Mouse (Mus musculus): ENCODE measurements around the gene Spata22. TPM values are rescaled to one million over a fixed set of nuclear protein-coding genes. Genes with fewer than 3 reads are reported as not detected.

The Spata22 gene
- total RNA-seq (2014; rRNA removed) (0.15 TPM in 1 of 2 replicates, not detected in the other), polyA plus RNA-seq (2015; fragmentation: Nextera tagmentation; extraction: Ambion mirVana) (0.12 TPM in 1 of 2 replicates, not detected in the other)

GRCm38 (mm10) chr11:73329442-73329841, at the start of gene Spata22, which contains the start of the genes Aspa and Gm49340:
Spata22 (plus strand) TSS chr11:73329741.
Aspa (minus strand) TSS chr11:73329596.
Gm49340 (plus strand) TSS chr11:73329741.
- H3K27ac ChIP-seq (ENCODE audit: low read depth, low read length) = no peak within 1 kb of the TSS
- no peak within 1 kb of the TSS for H3K4me2 ChIP-seq (ENCODE audit: low read depth)
- no peak within 1 kb of the TSS for H3K4me3 ChIP-seq (ENCODE audit: low read depth, low read length)
- H3K4me1 ChIP-seq (ENCODE audit: insufficient read depth) = no peaks in the 10 kb centered on the region
- no peaks in the 10 kb centered on the region for H3K27me3 ChIP-seq (ENCODE audit: insufficient read depth, low read length)
- no peaks in the 10 kb centered on the region for H3K9me3 ChIP-seq (ENCODE audit: low read length)
- H3K9ac ChIP-seq = no peak within 1 kb of the TSS
- no peaks in the 10 kb centered on the region for H3K36me3 ChIP-seq (ENCODE audit: insufficient read depth)
- TF ChIP-seq CTCF (IDR thresholded peaks at IDR 0.05; ENCODE audit: low read depth) = no peak
- no peak for DNase-seq
- no peak for ATAC-seq
- WGBS = 81% methylated on average over 27 of the region's 27 CpGs

DNA sequence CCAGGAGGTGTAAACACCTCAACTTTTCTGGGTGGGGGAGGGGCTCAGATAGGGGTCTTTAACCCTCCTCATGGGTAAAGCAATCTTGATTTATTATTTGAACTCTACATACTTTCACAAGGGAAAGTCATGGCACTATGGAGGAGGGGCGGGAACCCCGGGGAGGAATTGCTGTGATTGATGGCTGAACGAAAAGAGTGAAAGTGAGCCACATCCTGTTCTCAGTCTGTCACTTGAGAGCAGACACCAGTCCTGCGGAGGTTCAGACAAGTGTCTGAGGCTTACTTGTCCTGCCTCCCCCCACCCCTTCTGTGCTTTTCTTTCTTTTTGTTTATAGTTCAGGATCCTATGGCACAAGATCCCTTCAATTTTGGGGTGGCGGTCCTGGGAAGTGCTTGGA, 48.8 kb upstream of the Spata22 start:
- Histone ChIP-seq H3K36me3 (ENCODE audit: insufficient read depth) (no peaks in the 10 kb centered on the region), H3K4me1 (ENCODE audit: insufficient read depth) (no peaks in the 10 kb centered on the region), H3K4me3 (ENCODE audit: low read depth, low read length) (no peak overlapping the region), H3K9ac (no peak overlapping the region), H3K4me2 (ENCODE audit: low read depth) (no peak overlapping the region), H3K27ac (ENCODE audit: low read depth, low read length) (no peak overlapping the region), H3K27me3 (ENCODE audit: insufficient read depth, low read length) (no peaks in the 10 kb centered on the region), H3K9me3 (ENCODE audit: low read length) (no peaks in the 10 kb centered on the region)
- no peak for TF ChIP-seq CTCF (IDR thresholded peaks at IDR 0.05; ENCODE audit: low read depth)
- DNase-seq (no peak), ATAC-seq (no peak)
- WGBS = 60% methylated on average over 5 of the region's 5 CpGs

DNA sequence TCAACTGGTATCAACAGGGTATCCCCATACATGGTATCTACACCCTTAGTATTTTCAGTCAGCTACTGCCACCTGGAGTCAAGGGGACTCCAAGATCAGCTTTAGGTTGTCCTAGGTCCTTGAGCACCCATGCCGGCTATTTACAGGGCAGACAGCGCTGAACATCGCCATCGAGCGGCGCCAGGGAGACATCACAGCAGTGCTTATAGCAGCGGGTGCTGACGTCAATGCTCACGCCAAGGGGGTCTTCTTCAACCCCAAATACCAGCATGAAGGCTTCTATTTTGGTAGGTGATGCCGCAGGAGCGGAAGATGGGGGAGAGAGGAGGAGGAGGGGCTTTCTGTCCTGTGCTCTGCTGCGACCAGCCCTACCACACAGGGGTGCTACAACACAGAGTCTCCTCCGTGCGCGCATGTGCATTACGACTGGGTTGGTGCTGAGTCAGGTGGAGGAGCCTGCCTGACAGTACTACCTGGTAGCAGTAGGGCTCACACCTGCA, 48.0 kb upstream of the Spata22 start:
- Histone ChIP-seq H3K9ac (peak overlapping the region; percentile 51), H3K36me3 (ENCODE audit: insufficient read depth) (no peaks in the 10 kb centered on the region), H3K9me3 (ENCODE audit: low read length) (no peaks in the 10 kb centered on the region), H3K4me1 (ENCODE audit: insufficient read depth) (no peaks in the 10 kb centered on the region), H3K27ac (ENCODE audit: low read depth, low read length) (peak overlapping the region; percentile 40; the same call in 1 of the 2 replicates), H3K27me3 (ENCODE audit: insufficient read depth, low read length) (no peaks in the 10 kb centered on the region), H3K4me2 (ENCODE audit: low read depth) (peak overlapping the region; percentile 50), H3K4me3 (ENCODE audit: low read depth, low read length) (peak overlapping the region; percentile 34)
- 3% methylated on average over 16 of the region's 16 CpGs for WGBS
- ATAC-seq = peak; percentile 97
- peak; percentile 66 for TF ChIP-seq CTCF (IDR thresholded peaks at IDR 0.05; ENCODE audit: low read depth)
- DNase-seq = peak; percentile 81

DNA sequence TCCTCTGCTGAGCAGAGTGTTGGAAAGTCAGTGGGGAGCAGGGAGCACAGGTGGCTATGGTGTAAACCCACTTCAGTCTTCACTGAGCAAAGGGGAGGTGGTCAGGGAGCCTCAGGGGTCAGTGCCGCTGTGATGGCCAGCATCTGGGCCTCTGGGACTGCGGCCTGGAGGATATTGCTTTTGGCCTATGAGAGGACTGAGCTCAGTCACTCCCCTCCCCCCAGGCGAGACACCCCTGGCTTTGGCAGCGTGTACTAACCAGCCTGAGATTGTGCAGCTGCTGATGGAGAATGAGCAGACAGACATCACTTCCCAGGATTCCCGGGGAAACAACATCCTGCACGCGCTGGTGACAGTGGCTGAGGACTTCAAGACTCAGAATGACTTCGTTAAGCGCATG, 46.2 kb upstream of the Spata22 start:
- ATAC-seq (no peak), DNase-seq (no peak)
- no peaks in the 10 kb centered on the region for H3K36me3 ChIP-seq (ENCODE audit: insufficient read depth)
- no peaks in the 10 kb centered on the region for H3K9me3 ChIP-seq (ENCODE audit: low read length)
- no peaks in the 10 kb centered on the region for H3K27me3 ChIP-seq (ENCODE audit: insufficient read depth, low read length)
- no peak overlapping the region for H3K4me3 ChIP-seq (ENCODE audit: low read depth, low read length)
- WGBS = 74% methylated on average over 9 of the region's 9 CpGs
- H3K4me1 ChIP-seq (ENCODE audit: insufficient read depth) = no peaks in the 10 kb centered on the region
- H3K9ac ChIP-seq = no peak overlapping the region
- H3K4me2 ChIP-seq (ENCODE audit: low read depth) = no peak overlapping the region
- no peak overlapping the region for H3K27ac ChIP-seq (ENCODE audit: low read depth, low read length)
- no peak for TF ChIP-seq CTCF (IDR thresholded peaks at IDR 0.05; ENCODE audit: low read depth)

DNA sequence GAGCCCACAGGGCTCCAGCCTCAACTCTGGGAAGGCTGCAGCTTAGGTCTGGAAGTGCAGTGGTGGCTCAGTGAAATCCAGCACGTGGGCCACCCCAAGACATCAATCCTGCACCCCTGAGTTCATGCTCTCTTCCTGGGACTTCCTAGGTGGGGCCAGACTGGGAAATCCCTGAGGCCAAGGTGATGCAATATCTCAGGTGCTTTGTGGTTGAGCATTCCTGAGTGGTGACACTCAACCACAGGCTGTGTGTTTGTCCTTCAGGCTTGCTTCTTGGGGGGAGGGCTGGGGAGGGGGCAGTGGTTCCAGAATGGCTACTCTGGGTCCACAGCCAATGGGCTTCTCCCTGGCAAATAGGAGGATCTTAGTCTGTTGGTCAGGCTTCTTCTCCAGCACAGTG, 45.6 kb upstream of the Spata22 start:
- no peak overlapping the region for H3K4me3 ChIP-seq (ENCODE audit: low read depth, low read length)
- H3K36me3 ChIP-seq (ENCODE audit: insufficient read depth) = no peaks in the 10 kb centered on the region
- DNase-seq (no peak), ATAC-seq (no peak)
- H3K27ac ChIP-seq (ENCODE audit: low read depth, low read length) = no peak overlapping the region
- no peak overlapping the region for H3K4me2 ChIP-seq (ENCODE audit: low read depth)
- no peaks in the 10 kb centered on the region for H3K27me3 ChIP-seq (ENCODE audit: insufficient read depth, low read length)
- H3K9me3 ChIP-seq (ENCODE audit: low read length) = no peaks in the 10 kb centered on the region
- H3K4me1 ChIP-seq (ENCODE audit: insufficient read depth) = no peaks in the 10 kb centered on the region
- TF ChIP-seq CTCF (IDR thresholded peaks at IDR 0.05; ENCODE audit: low read depth) = no peak
- H3K9ac ChIP-seq = no peak overlapping the region
- 59% methylated on average over 1 of the region's 1 CpGs for WGBS

DNA sequence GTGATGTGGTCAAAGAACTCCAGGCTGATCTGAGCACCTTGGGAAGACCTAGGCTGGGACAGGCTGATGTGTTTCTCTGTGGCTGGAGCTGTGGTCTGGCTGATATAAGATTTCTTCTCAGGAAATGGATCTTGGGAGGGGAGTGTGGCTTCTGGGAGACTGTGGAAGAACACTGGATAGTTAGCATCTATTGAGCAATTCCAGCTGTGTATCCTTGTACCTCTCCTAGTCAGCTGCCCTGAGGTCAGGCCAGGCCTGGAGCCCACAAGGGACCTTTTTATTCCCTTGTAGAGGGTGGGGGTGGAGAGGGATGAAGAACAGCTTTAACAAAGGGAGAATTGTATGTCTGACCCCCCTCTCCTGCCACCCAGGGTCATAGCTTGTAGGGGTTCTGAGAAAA, 45.2 kb upstream of the Spata22 start:
- Histone ChIP-seq H3K4me1 (ENCODE audit: insufficient read depth) (no peaks in the 10 kb centered on the region), H3K27ac (ENCODE audit: low read depth, low read length) (no peak overlapping the region), H3K9ac (no peak overlapping the region), H3K36me3 (ENCODE audit: insufficient read depth) (no peaks in the 10 kb centered on the region), H3K27me3 (ENCODE audit: insufficient read depth, low read length) (no peaks in the 10 kb centered on the region), H3K9me3 (ENCODE audit: low read length) (no peaks in the 10 kb centered on the region), H3K4me2 (ENCODE audit: low read depth) (no peak overlapping the region), H3K4me3 (ENCODE audit: low read depth, low read length) (no peak overlapping the region)
- no peak for TF ChIP-seq CTCF (IDR thresholded peaks at IDR 0.05; ENCODE audit: low read depth)
- ATAC-seq = no peak
- no peak for DNase-seq

- no peaks in the 10 kb centered on the region for H3K9me3 ChIP-seq (ENCODE audit: low read length)
- H3K9ac ChIP-seq = no peak overlapping the region
- H3K4me2 ChIP-seq (ENCODE audit: low read depth) = no peak overlapping the region
- no peak overlapping the region for H3K4me3 ChIP-seq (ENCODE audit: low read depth, low read length)
- no peak for ATAC-seq
- H3K27me3 ChIP-seq (ENCODE audit: insufficient read depth, low read length) = no peaks in the 10 kb centered on the region
- no peaks in the 10 kb centered on the region for H3K36me3 ChIP-seq (ENCODE audit: insufficient read depth)
- no peak for DNase-seq
- no peak overlapping the region for H3K27ac ChIP-seq (ENCODE audit: low read depth, low read length)
- no peak for TF ChIP-seq CTCF (IDR thresholded peaks at IDR 0.05; ENCODE audit: low read depth)
- WGBS = 90% methylated on average over 1 of the region's 1 CpGs
- H3K4me1 ChIP-seq (ENCODE audit: insufficient read depth) = no peaks in the 10 kb centered on the region
Measured at GRCm38 (mm10) chr11:73289621-73290020, 39.9 kb upstream of the Spata22 start.
